Mouse (Mus musculus): Measurements from ENCODE around the gene Ralgapa2.

- no peak for TF ChIP-seq POLR2A (IDR thresholded peaks at IDR 0.05; ENCODE audit: insufficient read depth, low read length)
- no peak for TF ChIP-seq CTCF (IDR thresholded peaks at IDR 0.05; ENCODE audit: low read depth, low read length)
Observed at GRCm38 (mm10) chr2:146330772-146331281, 181.3 kb downstream of the Ralgapa2 start.

Measured in ES-Bruce4 (cell line).